Mouse (Mus musculus) heart, adult 2 months (tissue): Measurements from ENCODE around the gene Spats2.

Experiments used
- CTCF ChIP-seq: fragments of 200-600 bp; IDR thresholded peaks from 2 replicates; pipeline ENCODE4 v1.8.1; 2022; ENCODE audit warnings: antibody characterized with exemption, mild to moderate bottlenecking, moderate library complexity
- EP300 ChIP-seq: fragments of 200-500 bp; IDR thresholded peaks from 2 replicates; pipeline ENCODE4 v1.6.1; 2011; ENCODE audit warnings: low read depth, low read length, control low read depth; ENCODE audit not compliant: insufficient read depth
- POLR2A ChIP-seq: fragments of 200-500 bp; IDR thresholded peaks from 2 replicates; pipeline ENCODE4 v1.6.1; 2011; ENCODE audit warnings: mild to moderate bottlenecking, low read depth, low read length, control low read depth; ENCODE audit not compliant: insufficient read depth

GRCm38 (mm10) chr15:99215741-99216463 is 90.2 kb downstream of the Spats2 start:
- TF ChIP-seq CTCF = no peak
- no peak for TF ChIP-seq POLR2A
- no peak for TF ChIP-seq EP300
